ENCODE assay signal across 23 mouse cellular contexts in genomic region chr3:26921576-26921975, GRCm38 (mm10).
A peak's percentile ranks its signal among the peaks of the same experiment; 100 is the strongest.
DNase-seq lines count a peak whose midpoint lies in the region; ATAC-seq and TF ChIP-seq lines count a peak whose summit lies in the region.
"Had no signal": no experiment of that assay in that cellular context is flagged by ENCODE, and none has a peak within 500 bp of the region (broad histone marks: within the 10 kb centered on the region; RNA-seq: fewer than 3 reads in every experiment).

No protein-coding gene starts in this region.

- H3K4me3 ChIP-seq in midbrain, embryonic 11.5 days (ENCODE audit: low read depth, low read length) = no peak overlapping the region
- H3K4me3 ChIP-seq in midbrain, postnatal 0 days (ENCODE audit: low read depth, low read length) = no peak overlapping the region
- no peak overlapping the region for H3K4me3 ChIP-seq in hindbrain, embryonic 14.5 days (replicated peaks; ENCODE audit: low read length)
- H3K4me3 ChIP-seq: embryonic facial prominence, embryonic 13.5 days; forebrain, embryonic 12.5 days; heart, embryonic 10.5 days; hindbrain, embryonic 12.5 days had no signal

- H3K27ac ChIP-seq in midbrain, embryonic 11.5 days (ENCODE audit: low read depth, low read length) = no peak overlapping the region
- H3K27ac ChIP-seq in midbrain, postnatal 0 days (ENCODE audit: low read depth, low read length) = no peak overlapping the region
- H3K27ac ChIP-seq in hindbrain, embryonic 14.5 days = no peak overlapping the region
- H3K27ac ChIP-seq: embryonic facial prominence, embryonic 13.5 days; forebrain, embryonic 12.5 days; heart, embryonic 10.5 days; hindbrain, embryonic 12.5 days; hindbrain, postnatal 0 days had no signal

- 0 out of 2 replicates have a peak, but pooled peaks cover 2% of the 10 kb centered on the region for H3K4me1 ChIP-seq in midbrain, embryonic 11.5 days (ENCODE audit: control insufficient read depth, insufficient read depth, low read length)
- no peaks in the 10 kb centered on the region for H3K4me1 ChIP-seq in midbrain, postnatal 0 days (ENCODE audit: insufficient read depth, low read length)
- peaks cover 4% of the 10 kb centered on the region; the same call in 1 of the 2 replicates for H3K4me1 ChIP-seq in hindbrain, embryonic 14.5 days (replicated peaks; ENCODE audit: control insufficient read depth, insufficient read depth, low read length)
- H3K4me1 ChIP-seq: embryonic facial prominence, embryonic 13.5 days; heart, embryonic 10.5 days; hindbrain, embryonic 12.5 days had no signal

- no peak for TF ChIP-seq CTCF in midbrain, postnatal 0 days (IDR thresholded peaks at IDR 0.05)

- ATAC-seq in midbrain, embryonic 11.5 days (ENCODE audit: low FRiP score) = no peak
- ATAC-seq in midbrain, postnatal 0 days (ENCODE audit: low FRiP score) = no peak
- ATAC-seq in hindbrain, embryonic 14.5 days (ENCODE audit: low FRiP score) = no peak
- ATAC-seq: activated CD4-positive, CD25-positive, alpha-beta regulatory T cell, adult 4 months; forebrain, embryonic 16.5 days; hindbrain, postnatal 0 days had no signal

- H3K9ac ChIP-seq in midbrain, embryonic 11.5 days (ENCODE audit: low read length) = no peak overlapping the region
- H3K9ac ChIP-seq in midbrain, postnatal 0 days (replicated peaks; ENCODE audit: low read length, poor library complexity, severe bottlenecking) = no peak overlapping the region
- no peak overlapping the region for H3K9ac ChIP-seq in hindbrain, embryonic 14.5 days
- H3K9ac ChIP-seq: embryonic facial prominence, embryonic 13.5 days; forebrain, embryonic 12.5 days; hindbrain, embryonic 12.5 days had no signal

- DNase-seq in left cerebral cortex, adult 18-20 months (ENCODE audit: low spot score in 2 of 2) = peak; percentile 23 to 26
- DNase-seq in left cerebral cortex, postnatal 4 days = no peak
- DNase-seq in midbrain, embryonic 11.5 days (ENCODE audit: low spot score, missing footprints) = peak; percentile 56
- no peak for DNase-seq in midbrain, postnatal 0 days (ENCODE audit: low spot score)
- peak; percentile 36 for DNase-seq in R1 (ENCODE audit: low read depth, low spot score)
- DNase-seq in brain, adult 2 months (ENCODE audit: low read depth, low spot score) = peak; percentile 63
- no peak for DNase-seq in hindbrain, embryonic 14.5 days (ENCODE audit: low spot score)
- DNase-seq: adrenal gland, postnatal 14 days; cerebellum, adult 18-20 months; cerebellum, adult 9-11 months; cerebellum, postnatal 36 days; gastrocnemius, postnatal 36 days; heart, adult 11 months; heart, postnatal 10 days; heart, postnatal 4 days had no signal

- WGBS in midbrain, embryonic 11.5 days = 93% methylated on average over 2 of the region's 2 CpGs
- 87% methylated on average over 2 of the region's 2 CpGs for WGBS in midbrain, postnatal 0 days
- 91% methylated on average over 2 of the region's 2 CpGs for WGBS in hindbrain, embryonic 14.5 days

- intact Hi-C loops in left cerebral cortex, postnatal 4 days (cut with DNase I) = no loop called here

- no peaks in the 10 kb centered on the region for H3K27me3 ChIP-seq in midbrain, embryonic 11.5 days (ENCODE audit: control insufficient read depth, insufficient read depth, low read length)
- no peaks in the 10 kb centered on the region for H3K27me3 ChIP-seq in midbrain, postnatal 0 days (ENCODE audit: insufficient read depth, low read length)
- no peaks in the 10 kb centered on the region for H3K27me3 ChIP-seq in hindbrain, embryonic 14.5 days (ENCODE audit: control insufficient read depth, insufficient read depth, low read length)
- H3K27me3 ChIP-seq: embryonic facial prominence, embryonic 13.5 days; forebrain, embryonic 12.5 days; hindbrain, embryonic 12.5 days had no signal

- H3K36me3 ChIP-seq in midbrain, embryonic 11.5 days (ENCODE audit: control insufficient read depth, insufficient read depth, low read length) = no peaks in the 10 kb centered on the region
- H3K36me3 ChIP-seq in midbrain, postnatal 0 days (ENCODE audit: insufficient read depth, low read length) = no peaks in the 10 kb centered on the region
- no peaks in the 10 kb centered on the region for H3K36me3 ChIP-seq in hindbrain, embryonic 14.5 days (replicated peaks; ENCODE audit: control insufficient read depth, insufficient read depth)
- H3K36me3 ChIP-seq: embryonic facial prominence, embryonic 13.5 days; forebrain, embryonic 12.5 days; G1E; heart, embryonic 10.5 days; hindbrain, embryonic 12.5 days had no signal

- H3K4me2 ChIP-seq in midbrain, embryonic 11.5 days = no peak overlapping the region
- no peak overlapping the region for H3K4me2 ChIP-seq in midbrain, postnatal 0 days (ENCODE audit: low read depth, low read length, poor library complexity, severe bottlenecking)
- H3K4me2 ChIP-seq in hindbrain, embryonic 14.5 days (replicated peaks) = no peak overlapping the region
- H3K4me2 ChIP-seq: embryonic facial prominence, embryonic 13.5 days; forebrain, embryonic 12.5 days; hindbrain, embryonic 12.5 days had no signal

- H3K9me3 ChIP-seq in midbrain, embryonic 11.5 days (ENCODE audit: control insufficient read depth, low read length) = 0 out of 2 replicates have a peak, but pooled peaks cover 2% of the 10 kb centered on the region
- H3K9me3 ChIP-seq in midbrain, postnatal 0 days (ENCODE audit: low read length) = no peaks in the 10 kb centered on the region
- H3K9me3 ChIP-seq in hindbrain, embryonic 14.5 days (ENCODE audit: control insufficient read depth, low read length) = no peaks in the 10 kb centered on the region
- H3K9me3 ChIP-seq: embryonic facial prominence, embryonic 13.5 days; heart, embryonic 10.5 days; hindbrain, embryonic 12.5 days had no signal

Comparison
In these comparisons a context has a peak if more than half of its experiments do, and no peak if none do; other contexts are left out.
1. DNase-seq: peak in left cerebral cortex, adult 18-20 months (2 of 2), midbrain, embryonic 11.5 days (single experiment), R1 (single experiment) and brain, adult 2 months (single experiment); none in left cerebral cortex, postnatal 4 days (single experiment), midbrain, postnatal 0 days (single experiment) and hindbrain, embryonic 14.5 days (single experiment).